Mouse (Mus musculus) cerebellum, adult 9-10 months (tissue): Measurements from ENCODE around the gene Agbl5.

Experiments used
- DNase-seq: peaks from one replicate; pipeline ENCODE4 v3.0.0; 2022

Gene Agbl5

DNA sequence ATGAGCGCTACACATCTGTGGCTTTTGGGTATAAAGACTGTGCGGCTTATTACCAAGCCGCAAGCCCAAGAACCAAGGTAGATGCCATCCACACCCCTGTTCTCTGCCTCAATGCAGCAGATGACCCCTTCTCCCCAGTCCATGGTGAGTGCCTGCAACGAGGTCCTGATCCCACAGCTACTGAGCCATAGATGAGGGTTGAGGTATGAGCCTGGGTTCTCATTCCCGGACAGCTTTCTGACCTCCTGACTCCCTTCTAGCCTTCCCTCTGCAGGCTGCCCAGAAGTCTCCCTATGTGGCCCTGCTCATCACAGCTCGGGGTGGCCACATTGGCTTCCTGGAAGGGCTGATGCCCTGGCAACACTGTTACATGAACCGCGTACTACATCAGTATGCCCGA is 66.1 kb downstream of the Agbl5 start:
- peak; percentile 14 for DNase-seq

- DNase-seq: peak; percentile 36
These were observed 67.3 kb downstream of the Agbl5 start for GRCm38 (mm10) chr5:30955751-30956150.
